Mouse (Mus musculus) splenic B cell, adult 2 months (primary cell): ENCODE data around the gene S100a5.

Source experiments
- DNase-seq: peaks from one replicate; pipeline ENCODE4 v3.0.0-alpha.2; 2011; ENCODE audit warnings: low read depth, low spot score
- H3K27me3 ChIP-seq: 2 replicates; pipeline ENCODE4 v1.6.1; 2012; ENCODE audit warnings: mild to moderate bottlenecking, low read length, moderate library complexity, mixed read lengths; ENCODE audit not compliant: control insufficient read depth, poor library complexity, insufficient read depth, severe bottlenecking
- H3K36me3 ChIP-seq: 2 replicates; pipeline ENCODE4 v1.6.1; 2012; ENCODE audit warnings: mild to moderate bottlenecking, low read length, moderate library complexity, mixed read lengths; ENCODE audit not compliant: control insufficient read depth, poor library complexity, insufficient read depth, severe bottlenecking

S100a5 gene

GRCm38 (mm10) chr3:90608223-90608622, at the start of gene S100a5:
TSS of gene S100a5 (plus strand) at chr3:90608523.
- DNase-seq: no peak
- no peaks in the 10 kb centered on the region for H3K27me3 ChIP-seq
- no peaks in the 10 kb centered on the region for H3K36me3 ChIP-seq

GRCm38 (mm10) chr3:90560008-90560628, 48.2 kb upstream of the S100a5 start, which contains the start of gene S100a3:
TSS of gene S100a3 (plus strand) at chr3:90560578.
- H3K36me3 ChIP-seq: no peaks in the 10 kb centered on the region
- no peaks in the 10 kb centered on the region for H3K27me3 ChIP-seq
- no peak for DNase-seq

DNA sequence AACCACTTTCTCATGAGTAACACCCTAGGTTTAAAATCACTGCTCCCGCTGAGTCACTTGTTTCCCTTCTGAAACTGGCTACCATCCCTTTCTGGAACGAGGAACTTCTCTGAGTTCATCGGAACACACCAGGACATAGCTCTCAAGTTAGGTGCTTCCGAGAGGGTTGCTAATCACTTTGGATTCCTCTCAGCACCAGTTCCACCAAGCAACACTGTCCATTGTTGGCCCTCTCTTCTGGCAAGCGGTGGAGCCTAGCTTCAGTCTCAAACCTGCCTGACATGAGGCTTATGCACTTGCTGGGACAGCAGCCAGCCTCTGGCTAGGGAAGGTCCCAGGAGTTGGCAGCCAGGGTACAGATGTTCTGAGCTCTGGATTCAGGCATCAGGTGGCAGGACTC, 33.6 kb upstream of the S100a5 start:
- Histone ChIP-seq H3K27me3 (no peaks in the 10 kb centered on the region), H3K36me3 (no peaks in the 10 kb centered on the region)
- DNase-seq: no peak

- DNase-seq: no peak
- H3K27me3 ChIP-seq: no peaks in the 10 kb centered on the region
- H3K36me3 ChIP-seq: no peaks in the 10 kb centered on the region
Observed at GRCm38 (mm10) chr3:90575320-90575719, 33.0 kb upstream of the S100a5 start.

GRCm38 (mm10) chr3:90576351-90577001, 31.8 kb upstream of the S100a5 start:
- no peaks in the 10 kb centered on the region for H3K36me3 ChIP-seq
- no peaks in the 10 kb centered on the region for H3K27me3 ChIP-seq
- DNase-seq: no peak

- no peaks in the 10 kb centered on the region for H3K36me3 ChIP-seq
- DNase-seq: no peak
- H3K27me3 ChIP-seq: no peaks in the 10 kb centered on the region
Observed at GRCm38 (mm10) chr3:90579433-90579832, 28.9 kb upstream of the S100a5 start.

DNA sequence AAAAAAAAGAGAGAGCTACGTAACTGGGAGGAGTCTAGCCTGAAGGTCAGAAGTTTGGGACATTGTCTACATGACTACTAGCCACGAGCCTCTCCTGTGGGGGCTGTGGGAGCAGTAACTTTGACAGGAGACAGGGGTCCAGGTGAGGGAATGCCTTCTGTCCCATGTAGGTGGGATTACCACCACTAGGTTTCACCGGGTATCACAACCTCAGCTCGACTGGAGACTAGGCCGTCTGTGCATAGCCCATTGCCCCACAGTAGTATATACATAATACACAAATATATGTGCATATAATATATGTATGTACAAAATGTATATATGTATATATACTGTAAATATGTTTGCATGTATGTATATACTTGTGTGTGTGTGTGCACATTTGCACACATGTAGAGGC, 27.2 kb upstream of the S100a5 start:
- Histone ChIP-seq H3K27me3 (no peaks in the 10 kb centered on the region), H3K36me3 (no peaks in the 10 kb centered on the region)
- no peak for DNase-seq

- Histone ChIP-seq H3K36me3 (no peaks in the 10 kb centered on the region), H3K27me3 (no peaks in the 10 kb centered on the region)
- peak; percentile 23 for DNase-seq
Observed at GRCm38 (mm10) chr3:90582156-90582555, 26.2 kb upstream of the S100a5 start.

DNA sequence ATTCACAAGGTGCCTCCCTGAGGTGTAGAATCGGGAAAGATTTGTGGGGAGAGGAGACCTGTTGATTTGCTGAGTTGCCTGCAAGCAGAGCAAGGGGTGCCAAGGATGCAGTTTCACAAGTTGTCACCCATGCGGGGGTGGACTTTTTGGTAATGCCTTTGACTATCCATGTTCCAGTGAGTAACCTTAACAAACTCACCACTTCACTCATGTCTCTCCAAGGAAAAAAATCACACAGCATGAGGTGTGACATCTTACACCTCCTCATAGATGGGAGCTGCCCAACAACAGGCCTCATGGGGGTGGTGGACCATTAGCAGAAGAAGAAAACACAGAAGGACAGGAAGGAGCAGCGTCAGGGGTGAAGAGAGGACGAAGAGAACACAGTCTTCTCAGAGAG, 25.8 kb upstream of the S100a5 start:
- H3K36me3 ChIP-seq: no peaks in the 10 kb centered on the region
- no peak for DNase-seq
- no peaks in the 10 kb centered on the region for H3K27me3 ChIP-seq

DNA sequence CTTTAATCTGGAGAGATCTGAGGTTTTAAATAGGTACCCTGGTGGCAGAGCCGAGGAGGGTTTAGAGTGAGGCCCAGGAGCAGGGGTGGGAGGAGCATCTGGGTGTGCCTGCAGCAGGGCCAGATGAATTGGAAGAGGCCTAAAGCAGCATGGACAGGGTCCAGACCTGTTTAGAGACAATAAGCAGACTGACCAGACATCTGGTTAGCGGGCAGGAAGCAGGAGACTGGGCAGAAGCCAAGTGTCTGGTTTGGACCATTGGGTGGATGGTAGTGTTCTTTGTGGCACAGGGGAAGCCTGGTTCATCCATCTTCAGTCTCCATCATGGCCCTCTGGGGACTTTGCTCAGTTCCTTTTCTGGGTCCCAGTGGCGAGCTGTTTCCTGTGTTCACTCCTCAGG, 24.4 kb upstream of the S100a5 start:
- DNase-seq: no peak
- no peaks in the 10 kb centered on the region for H3K27me3 ChIP-seq
- no peaks in the 10 kb centered on the region for H3K36me3 ChIP-seq

- peak; percentile 76 for DNase-seq
- Histone ChIP-seq H3K27me3 (no peaks in the 10 kb centered on the region), H3K36me3 (no peaks in the 10 kb centered on the region)
Observed at GRCm38 (mm10) chr3:90585595-90585994, 22.7 kb upstream of the S100a5 start.

DNA sequence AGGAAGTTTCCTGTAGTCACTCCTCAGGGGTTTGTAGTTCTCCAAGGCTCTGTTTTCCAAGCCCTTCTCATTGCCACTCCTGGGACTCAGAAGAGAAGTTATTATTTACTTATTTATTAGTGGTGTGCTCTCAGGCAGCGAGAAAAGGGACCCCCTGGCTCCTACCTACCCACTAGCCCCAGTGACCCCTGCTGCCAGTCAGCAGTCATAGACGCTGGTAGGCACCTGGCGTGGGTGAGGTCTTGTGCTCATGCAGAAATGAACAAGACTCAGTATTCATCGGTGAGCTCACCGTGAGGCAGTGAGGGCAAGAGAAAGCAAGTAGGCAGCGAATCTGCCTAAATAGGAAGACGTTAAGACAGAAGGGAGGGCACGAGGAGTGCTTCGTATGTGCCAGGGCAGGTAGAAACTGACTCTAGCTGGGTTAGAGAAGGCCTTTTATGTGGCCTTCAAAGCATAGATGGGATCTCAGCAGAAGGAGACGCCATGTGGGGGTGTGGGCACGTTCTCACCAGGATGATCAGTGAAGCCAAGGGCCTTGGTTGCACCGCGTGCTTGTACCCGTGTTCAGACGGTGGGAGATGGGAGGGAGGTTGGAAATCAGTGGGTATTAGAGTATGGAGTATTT, 22.2 kb upstream of the S100a5 start:
- no peaks in the 10 kb centered on the region for H3K27me3 ChIP-seq
- no peaks in the 10 kb centered on the region for H3K36me3 ChIP-seq
- DNase-seq: peak; percentile 29

DNA sequence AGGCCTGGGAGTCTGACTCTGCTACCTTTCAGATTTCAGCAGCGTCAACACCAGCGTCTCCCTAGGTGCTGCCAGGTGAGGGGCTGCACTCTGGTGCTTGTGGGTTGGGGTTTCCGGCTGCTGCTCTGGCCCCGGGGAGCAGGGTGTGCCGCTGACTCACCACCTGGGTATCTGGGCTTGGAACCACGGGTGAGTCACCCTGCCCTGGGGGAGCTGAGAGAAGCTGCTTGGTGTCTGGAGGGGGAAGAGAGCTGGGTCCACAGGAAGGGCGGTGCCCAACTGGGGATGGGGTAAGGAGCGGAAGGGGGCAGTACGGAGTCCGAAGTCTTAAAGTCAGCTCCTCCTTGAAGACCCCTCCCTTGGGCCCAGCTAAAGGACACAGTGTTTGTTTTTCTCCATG, 21.4 kb upstream of the S100a5 start:
- Histone ChIP-seq H3K27me3 (no peaks in the 10 kb centered on the region), H3K36me3 (no peaks in the 10 kb centered on the region)
- peak; percentile 82 for DNase-seq

GRCm38 (mm10) chr3:90587361-90588101, 20.8 kb upstream of the S100a5 start:
- Histone ChIP-seq H3K36me3 (no peaks in the 10 kb centered on the region), H3K27me3 (no peaks in the 10 kb centered on the region)
- DNase-seq: peak; percentile 51

DNA sequence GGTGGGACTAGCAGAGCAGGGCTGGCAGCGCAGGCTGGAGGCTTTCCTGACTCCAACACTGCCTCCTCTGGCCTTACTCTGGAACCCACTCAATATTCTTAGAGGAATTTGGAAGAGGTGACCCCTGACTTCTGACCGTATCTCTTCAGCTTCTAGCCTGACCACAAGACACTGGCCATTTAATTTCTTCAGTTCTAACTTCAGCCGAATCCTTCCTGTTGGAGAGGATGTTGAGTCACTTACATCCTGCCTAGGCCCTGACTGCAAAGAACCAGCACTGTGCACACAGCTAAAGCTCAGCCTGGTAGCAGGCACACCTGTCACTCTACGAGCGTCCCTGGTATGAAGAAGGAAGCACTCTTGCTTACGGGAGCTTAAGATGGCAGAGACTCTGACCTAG, 18.9 kb upstream of the S100a5 start:
- H3K36me3 ChIP-seq: no peaks in the 10 kb centered on the region
- no peaks in the 10 kb centered on the region for H3K27me3 ChIP-seq
- no peak for DNase-seq
